Mouse (Mus musculus): ENCODE data around the gene Ckap2l.

Gene Ckap2l

DNA sequence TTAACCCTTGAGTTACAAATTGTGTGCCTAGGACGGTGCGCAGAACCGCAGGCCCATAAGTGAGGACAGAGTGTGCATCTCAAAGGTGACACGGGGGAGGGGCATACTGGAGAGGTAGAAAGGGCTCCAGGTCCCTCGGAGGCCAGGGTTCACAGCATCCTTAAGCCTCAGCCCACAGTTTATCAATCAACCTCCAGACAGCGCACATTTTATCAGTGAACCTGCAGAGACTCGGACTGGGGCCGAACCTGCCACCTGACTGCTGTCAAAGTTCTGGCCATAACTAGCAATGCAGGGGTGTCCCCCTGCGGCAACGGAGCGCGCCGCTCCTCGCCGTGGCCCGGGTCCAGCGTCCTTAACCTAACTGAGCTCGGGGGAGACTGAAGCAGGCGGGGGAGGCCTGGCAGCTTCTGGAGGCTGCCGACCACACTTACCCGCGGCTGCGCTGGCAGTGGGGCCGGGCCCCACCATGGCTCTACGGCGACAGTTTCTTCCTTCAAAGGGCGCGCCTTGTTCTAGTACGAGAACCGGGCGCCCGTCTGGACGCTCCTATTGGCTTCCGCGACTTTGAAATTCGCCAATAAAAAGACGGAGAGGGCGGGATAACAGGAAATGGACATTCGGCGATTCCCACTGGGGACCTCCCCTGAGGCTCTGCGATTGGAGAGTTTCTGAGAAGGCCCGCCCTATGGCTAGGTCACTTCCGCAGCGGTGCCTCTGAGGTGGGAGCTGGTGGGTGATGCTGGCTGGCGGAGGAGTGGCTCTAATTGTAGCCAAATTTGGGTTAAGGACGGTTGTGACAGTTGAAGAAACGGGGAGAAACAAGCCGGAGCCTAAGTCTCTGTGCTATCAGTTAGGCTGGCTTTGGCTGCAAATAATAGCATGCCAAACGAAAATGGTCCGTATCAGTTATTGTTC lies at the start of gene Ckap2l:
Gene Ckap2l, minus strand, starts transcription at position 542 of the 918 bp plus-strand sequence.
- in situ Hi-C loops (cut with MboI, MseI): no loop called here

DNA sequence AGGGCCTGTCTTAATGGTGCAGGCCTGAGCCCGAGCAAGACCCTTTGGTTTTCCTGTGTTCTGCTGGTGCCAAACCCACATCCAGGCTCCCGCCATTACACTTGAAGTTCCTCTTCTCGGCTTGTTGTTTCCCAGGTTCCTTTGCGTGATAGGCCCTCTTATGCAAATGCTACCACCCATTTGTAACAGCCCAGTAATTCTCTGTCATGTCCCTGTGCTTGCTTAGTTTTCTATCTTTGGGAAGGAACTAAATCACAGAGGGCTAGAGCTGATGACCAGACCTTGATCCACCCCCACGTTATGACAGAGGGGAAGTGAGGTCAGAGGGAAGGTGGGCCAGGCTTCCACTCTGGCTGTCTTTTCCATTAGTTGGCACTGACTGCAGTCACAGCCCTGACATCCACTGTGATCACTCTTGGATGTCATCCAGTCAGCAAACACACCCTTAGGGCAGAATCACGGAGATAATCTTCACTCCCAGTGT lies 41.2 kb upstream of the Ckap2l start:
- in situ Hi-C loops (cut with MboI, MseI): loop anchor here (10.0 kb wide), 1 partner anchor 883 kb away; no protein-coding TSS in a partner anchor

DNA sequence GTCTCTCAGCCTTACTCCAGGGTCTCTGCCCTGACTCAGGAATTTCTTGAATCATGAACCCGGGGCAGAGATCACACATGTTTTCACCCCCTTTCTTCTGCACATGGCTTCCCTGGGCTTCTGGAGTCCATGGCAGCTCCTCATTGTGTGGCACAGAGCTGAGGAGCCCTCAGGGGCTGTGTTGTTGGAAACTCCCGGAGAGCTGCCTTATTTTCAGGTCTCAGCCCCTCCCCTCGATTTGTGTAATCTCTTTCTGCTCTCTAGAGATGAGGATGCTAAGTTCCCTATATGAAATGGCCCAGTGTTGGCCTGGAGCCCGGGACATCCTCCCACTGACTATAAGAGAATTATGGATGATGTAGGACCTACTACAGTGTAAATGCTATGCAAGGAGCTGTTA lies 36.5 kb upstream of the Ckap2l start:
- in situ Hi-C loops (cut with MboI, MseI): loop anchor here (10.0 kb wide), 1 partner anchor 879 kb away; no protein-coding TSS in a partner anchor

GRCm38 (mm10) chr2:129330540-129330939 lies 33.5 kb upstream of the Ckap2l start:
- in situ Hi-C loops (cut with MboI, MseI): loop anchor here (10.0 kb wide), 1 partner anchor 876 kb away; no protein-coding TSS in a partner anchor

DNA sequence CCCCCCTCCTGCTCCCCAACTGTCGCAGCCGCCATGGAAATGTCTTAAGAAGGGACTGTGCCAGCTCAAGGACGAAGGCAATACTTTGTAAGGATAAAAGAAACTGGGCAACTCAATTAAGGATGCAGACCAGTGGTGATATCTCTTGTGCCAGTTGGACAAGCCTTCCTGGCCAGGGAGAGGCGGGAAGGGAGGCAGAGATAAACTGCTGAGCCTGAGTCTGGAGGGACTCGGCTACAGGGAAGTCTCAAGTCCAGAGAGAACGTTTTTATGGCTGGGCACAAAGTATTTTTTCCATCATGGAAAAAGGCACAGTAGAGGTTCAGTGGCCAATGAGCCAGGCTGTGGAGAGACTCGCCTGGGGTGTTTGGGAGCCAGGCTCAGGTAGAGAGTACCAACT lies 33.0 kb upstream of the Ckap2l start:
- in situ Hi-C loops (cut with MboI, MseI): loop anchor here (10.0 kb wide), 1 partner anchor 875 kb away; no protein-coding TSS in a partner anchor

- in situ Hi-C loops (cut with MboI, MseI): no loop called here
Measured at GRCm38 (mm10) chr2:129328238-129328637, 31.2 kb upstream of the Ckap2l start.

GRCm38 (mm10) chr2:129324216-129324615 lies 27.2 kb upstream of the Ckap2l start:
- in situ Hi-C loops (cut with MboI, MseI): no loop called here

GRCm38 (mm10) chr2:129322117-129322635 lies 25.2 kb upstream of the Ckap2l start:
- in situ Hi-C loops (cut with MboI, MseI): no loop called here

DNA sequence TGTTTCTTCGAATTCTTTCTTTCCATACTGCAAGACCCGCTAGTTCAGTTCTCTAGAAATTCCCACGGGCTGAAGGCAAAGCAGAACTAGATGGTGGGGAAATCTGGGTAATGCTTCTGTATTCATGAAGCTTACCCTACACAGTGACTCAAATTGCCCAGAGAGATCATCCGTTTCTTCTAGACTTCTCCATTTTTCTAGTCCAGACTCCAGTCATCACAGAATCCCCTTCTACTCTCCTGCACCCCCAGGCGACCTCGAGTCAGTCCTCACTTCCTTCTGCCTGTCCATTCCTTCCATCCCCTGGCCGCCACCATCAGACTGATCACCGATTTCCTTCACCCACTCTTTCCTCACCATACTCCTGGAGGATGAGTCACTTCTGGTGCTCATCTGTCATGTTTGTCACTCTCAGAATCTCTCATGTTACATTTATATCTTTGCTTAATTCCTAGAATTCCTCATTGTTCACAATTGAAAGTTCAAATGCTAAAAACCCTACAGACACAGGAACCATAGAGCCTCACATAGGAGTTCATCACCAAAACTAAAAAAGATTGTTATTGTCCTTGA lies 23.1 kb upstream of the Ckap2l start:
- in situ Hi-C loops (cut with MboI, MseI): no loop called here

GRCm38 (mm10) chr2:129315831-129316230 lies 18.8 kb upstream of the Ckap2l start:
- in situ Hi-C loops (cut with MboI, MseI): no loop called here

DNA sequence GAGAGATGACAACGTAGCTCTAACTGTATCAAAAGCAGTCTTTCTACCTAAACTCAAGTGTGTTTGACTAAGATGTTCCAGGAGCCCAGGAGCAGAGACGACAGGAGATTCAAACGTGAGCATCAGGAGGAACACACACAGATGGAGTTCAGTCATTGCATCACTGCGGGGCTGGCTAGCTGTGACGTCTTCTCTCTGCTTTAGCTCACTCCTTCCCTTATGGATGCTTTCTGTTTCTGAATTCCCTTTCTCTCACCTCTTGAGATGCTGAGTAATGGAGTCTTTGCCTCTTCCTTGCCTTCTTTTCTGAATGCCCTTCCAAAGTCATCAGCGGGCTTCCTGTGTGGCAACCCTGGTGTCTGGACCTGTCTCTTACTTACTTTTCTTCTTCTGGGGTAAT lies 17.9 kb upstream of the Ckap2l start:
- in situ Hi-C loops (cut with MboI, MseI): no loop called here

DNA sequence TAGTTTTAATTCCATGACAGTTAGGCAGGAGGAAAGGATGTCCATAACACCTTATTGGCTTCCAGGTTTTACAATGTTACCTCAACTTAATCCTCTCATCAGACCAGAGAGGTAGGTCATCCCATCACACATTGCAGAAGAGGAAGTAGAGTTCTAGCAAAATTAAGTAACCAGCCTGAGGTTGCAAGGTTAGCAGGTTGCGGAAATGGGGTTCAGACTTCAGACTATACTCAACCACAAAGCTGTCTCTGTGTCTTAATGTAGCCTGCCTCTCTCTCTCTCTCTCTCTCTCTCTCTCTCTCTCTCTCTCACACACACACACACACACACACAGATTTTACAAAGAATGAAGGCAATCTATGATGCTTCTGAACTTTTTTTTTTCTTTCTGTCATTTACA lies 16.9 kb upstream of the Ckap2l start:
- in situ Hi-C loops (cut with MboI, MseI): no loop called here

GRCm38 (mm10) chr2:129309836-129310235 lies 12.8 kb upstream of the Ckap2l start, which contains the start of gene Il1a:
Il1a (minus strand) TSS chr2:129309972.
- in situ Hi-C loops (cut with MboI, MseI): no loop called here

DNA sequence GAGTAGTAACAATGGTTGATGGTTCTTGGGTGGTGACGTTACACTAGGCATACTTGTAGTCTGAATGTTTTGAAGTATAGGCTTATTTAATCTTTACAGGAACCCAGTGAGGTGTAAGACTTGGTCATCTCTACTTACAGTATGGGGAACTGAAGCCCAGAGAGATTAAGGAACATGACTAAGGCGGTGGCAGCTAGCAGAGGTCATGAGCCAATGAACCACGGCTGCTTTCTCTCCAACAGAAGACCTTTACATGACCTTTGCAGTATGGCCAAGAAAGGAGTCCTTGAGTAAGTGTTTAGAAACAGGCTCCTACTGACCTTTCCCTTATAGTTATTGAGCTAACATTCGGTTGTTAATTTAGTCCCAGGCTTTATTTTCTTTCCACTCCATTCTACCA lies 9.0 kb upstream of the Ckap2l start:
- in situ Hi-C loops (cut with MboI, MseI): no loop called here

DNA sequence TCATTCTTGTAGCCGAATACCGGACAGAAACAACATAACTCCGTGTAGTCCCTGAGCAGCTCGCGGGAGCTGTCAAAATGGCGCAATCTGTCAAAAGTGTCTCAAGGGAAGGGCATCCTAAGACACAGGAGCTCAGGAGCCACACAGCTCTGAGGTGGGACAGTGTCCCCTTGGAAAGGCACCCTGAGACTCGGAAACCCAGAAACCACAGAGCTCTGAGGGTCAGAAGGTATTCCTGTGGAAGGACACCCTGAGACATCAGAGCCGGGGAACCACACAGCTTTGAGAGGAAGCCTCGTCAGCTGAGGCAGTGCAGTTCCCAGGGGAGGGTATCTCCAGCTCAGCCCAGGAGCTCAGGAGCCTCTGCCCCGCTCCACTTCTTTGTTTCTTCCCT lies 574 bp upstream of the Ckap2l start:
- in situ Hi-C loops (cut with MboI, MseI): no loop called here

DNA sequence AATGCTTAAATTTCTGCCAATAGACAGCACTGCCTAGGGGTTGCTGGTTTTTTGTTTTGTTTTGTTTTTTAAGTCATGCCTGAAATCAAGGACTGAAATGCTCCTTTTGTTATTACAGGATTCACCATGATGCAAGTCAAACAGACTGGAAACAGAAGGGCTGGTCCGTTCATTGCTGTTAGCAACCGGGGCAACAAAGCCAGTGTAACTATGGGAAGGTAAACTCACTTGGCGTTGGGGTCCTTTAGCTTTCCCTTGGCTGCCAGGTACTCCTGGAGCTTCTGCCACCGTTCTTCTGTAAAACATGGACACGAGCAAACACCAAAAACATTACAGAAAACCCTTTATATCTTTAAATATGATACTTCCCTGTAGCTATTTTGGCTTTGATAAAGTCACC lies 926 bp downstream of the Ckap2l start:
- in situ Hi-C loops (cut with MboI, MseI): no loop called here

- in situ Hi-C loops (cut with MboI, MseI): no loop called here
Measured at GRCm38 (mm10) chr2:129295075-129295474, 1.9 kb downstream of the Ckap2l start.

DNA sequence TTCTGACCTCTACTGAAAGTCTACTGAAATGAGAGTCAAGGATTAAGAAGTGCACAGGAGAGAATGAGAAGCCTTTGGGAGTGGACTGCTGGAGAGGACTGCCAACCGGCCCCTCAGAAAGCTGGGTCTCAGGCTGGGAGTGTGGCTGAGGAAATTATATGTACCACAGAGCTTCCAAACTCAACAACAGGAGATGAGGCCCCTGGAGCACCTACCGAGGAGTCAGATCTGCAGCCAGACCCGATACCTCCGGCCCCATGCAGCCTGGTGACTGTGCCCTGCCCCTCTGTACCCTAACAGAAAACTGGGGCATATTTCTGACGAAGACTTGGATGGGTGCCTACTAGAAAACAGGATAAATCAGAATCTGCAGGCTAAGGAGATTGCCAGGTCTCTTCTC lies 23.2 kb downstream of the Ckap2l start:
- in situ Hi-C loops (cut with MboI, MseI): no loop called here

- in situ Hi-C loops (cut with MboI, MseI): no loop called here
Measured at GRCm38 (mm10) chr2:129270621-129271020, 26.4 kb downstream of the Ckap2l start.

GRCm38 (mm10) chr2:129269986-129270385 lies 27.0 kb downstream of the Ckap2l start:
- in situ Hi-C loops (cut with MboI, MseI): no loop called here

GRCm38 (mm10) chr2:129269161-129269643 lies 27.8 kb downstream of the Ckap2l start:
- in situ Hi-C loops (cut with MboI, MseI): no loop called here

DNA sequence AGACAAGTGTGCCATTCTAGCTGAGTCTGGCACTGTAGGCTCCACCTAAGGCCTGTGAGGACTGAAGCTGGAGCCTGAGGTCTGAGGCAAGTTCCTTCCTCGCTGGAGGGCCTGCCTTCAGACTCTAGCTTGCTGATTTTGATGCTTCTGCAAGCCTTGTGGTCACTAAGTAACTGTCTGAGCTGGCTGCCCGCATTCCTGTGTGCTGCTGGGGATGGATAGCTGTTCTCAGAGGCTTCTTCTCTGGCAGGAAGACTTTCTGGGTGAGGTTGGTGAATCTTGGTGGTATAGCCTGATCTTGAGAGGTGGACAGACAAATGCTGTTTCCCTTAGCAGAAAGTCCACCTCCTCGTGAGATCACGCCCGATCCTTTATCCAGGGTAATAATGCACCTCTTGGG lies 29.3 kb downstream of the Ckap2l start:
- in situ Hi-C loops (cut with MboI, MseI): no loop called here

All from T-helper 2 cell (primary cell).